Mouse (Mus musculus) lung, postnatal 36 days (tissue): ENCODE measurements around the gene Gm6401.
"Not testable (repeated sequence)": the region's sequence is repeated elsewhere in the genome, so short reads cannot be mapped to it uniquely, and the experiment has no call there.

ENCODE experiments used
- DNase-seq: peaks from one replicate; pipeline ENCODE4 v3.0.0; 2022; ENCODE audit warnings: mixed read lengths

Gm6401 gene

DNA sequence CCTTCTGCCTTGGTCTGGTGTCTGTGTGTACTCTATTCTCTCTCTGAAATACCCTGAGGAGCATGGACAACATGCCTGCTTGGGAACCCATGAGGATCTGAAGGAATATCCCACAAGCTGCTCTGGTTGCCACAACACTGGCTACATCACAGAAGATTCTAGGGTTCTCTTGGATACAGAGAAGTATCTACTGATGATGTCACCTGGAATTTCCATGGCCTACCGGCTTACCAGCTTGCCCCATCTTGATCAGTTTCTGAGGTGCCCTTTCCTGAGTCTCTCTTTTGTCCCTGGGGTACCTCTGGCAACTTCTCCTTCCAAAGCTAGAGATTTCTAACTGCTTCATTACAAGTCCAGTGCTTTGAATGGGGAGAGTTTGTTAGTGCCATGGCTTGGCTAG, at the start of gene Gm6401:
TSS of gene Gm6401 (minus strand) at position 101 of the 400 bp plus-strand sequence.
- not testable (repeated sequence) for DNase-seq

DNA sequence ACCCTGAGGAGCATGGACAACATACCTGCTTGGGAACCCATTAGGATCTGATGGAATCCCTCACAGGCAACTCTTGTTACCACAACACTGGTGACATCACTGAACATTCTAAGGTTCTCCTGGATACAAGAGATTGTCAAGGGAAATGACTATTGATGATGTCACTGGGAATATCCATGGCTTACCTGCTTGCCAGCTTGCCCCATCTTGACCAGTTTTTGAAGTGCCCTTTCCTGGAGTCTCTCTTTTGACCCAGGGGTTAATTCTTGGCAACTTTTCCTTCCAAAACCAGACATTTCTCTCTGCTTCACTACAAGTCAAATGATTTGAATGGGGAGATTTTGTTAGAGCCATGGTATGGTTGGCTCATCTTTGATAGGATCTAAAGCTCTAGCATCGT, 15.5 kb upstream of the Gm6401 start, which contains the start of gene Gm3543:
TSS of gene Gm3543 (minus strand) at position 101 of the 400 bp plus-strand sequence.
- not testable (repeated sequence) for DNase-seq

DNA sequence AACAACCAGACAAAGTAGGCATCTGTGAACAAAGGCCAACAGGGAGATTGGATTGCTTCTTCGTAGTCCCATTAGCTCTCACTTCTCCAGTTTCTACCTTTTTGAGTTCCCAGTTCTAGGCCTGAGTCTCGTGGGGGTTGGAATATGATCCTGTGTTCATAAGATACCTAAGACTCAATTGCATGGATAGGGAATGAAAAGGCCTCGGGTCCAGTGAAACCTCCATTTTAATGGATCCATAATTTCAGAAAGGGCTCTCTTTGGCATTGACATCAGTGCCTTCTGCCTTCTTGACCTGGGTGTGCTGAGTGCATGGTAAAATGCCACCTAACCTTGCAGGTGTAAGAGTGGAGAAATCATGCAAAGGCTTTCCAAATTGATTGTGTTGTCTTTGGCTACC, 869 bp upstream of the Gm6401 start:
- not testable (repeated sequence) for DNase-seq

DNA sequence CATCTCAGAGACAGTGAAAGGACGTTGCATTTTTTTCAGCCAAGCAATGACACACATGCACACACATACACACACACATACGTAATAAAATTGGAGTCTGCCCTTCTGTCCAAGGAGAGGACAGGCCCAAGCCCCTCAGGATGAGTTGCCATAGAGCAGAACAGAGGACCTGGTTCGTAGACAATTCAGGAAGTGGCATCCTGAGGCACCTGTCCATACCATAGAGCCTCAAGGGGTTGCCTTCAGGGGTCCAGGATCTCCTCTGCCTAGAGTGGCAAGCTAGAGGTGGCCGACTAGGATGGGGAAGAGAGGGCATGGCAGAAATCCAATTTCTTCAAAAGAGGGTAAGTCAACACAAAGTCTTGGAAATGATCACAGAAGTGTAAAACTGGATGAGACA, 3.6 kb downstream of the Gm6401 start:
- not testable (repeated sequence) for DNase-seq

DNA sequence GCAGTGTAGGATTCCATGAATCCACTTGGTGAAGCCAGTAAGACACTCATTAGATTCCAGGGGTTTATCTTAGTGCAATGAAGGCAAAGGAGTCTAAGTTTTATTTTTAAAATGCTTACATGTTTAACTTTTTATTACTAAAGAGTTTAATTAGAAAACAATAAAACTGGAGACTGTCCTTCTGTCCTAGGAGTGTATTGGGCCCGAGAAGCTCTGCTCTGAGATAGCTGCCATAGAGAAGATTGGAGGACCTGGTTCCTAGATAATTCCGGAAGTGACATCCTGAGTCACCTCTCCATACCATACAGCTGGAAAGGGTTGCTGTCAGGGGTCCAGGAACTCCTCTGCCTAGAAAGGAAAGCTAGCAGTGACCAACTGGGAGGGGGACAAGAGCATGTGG, 24.0 kb downstream of the Gm6401 start, which contains the start of gene 1700024B05Rik:
TSS of gene 1700024B05Rik (plus strand) at position 301 of the 400 bp plus-strand sequence.
- DNase-seq: not testable (repeated sequence)

DNA sequence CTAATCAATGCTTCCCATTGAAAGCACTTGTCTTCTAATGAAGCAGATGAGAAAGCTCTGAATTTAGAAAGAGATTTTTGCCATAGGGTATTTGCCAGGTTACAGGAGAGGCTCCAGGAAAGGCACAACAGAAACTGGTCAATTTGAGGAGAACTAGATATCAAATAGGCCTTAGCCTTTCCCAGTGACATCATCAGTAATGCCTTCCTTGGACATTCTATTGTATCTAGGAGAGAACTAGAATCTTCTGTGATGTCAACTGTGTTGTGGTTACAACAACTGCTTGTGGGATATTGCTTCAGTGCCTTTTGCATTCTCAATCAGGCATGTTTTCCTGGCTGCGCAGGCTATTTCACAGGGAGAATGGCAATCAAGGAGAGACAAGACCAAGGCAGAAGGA, 43.1 kb downstream of the Gm6401 start, which contains the start of gene 1700049E17Rik1:
TSS of gene 1700049E17Rik1 (plus strand) at position 301 of the 400 bp plus-strand sequence.
- not testable (repeated sequence) for DNase-seq
